Mouse (Mus musculus) colon, adult 2 months (tissue): ENCODE data around the gene Tgm2. TPM values are rescaled to one million over a fixed set of nuclear protein-coding genes. Genes with fewer than 3 reads are reported as not detected.

Experiments
- polyA plus RNA-seq: library from polyadenylated mRNA; depleted of rRNA; stranded (reverse); fragments of >200 nt; gene quantifications from 2 replicates; pipeline ENCODE4 v1.2.3, GENCODE M21; 2012; rRNA removed

The Tgm2 gene
- 106 and 119 TPM in 2 replicates for polyA plus RNA-seq

DNA sequence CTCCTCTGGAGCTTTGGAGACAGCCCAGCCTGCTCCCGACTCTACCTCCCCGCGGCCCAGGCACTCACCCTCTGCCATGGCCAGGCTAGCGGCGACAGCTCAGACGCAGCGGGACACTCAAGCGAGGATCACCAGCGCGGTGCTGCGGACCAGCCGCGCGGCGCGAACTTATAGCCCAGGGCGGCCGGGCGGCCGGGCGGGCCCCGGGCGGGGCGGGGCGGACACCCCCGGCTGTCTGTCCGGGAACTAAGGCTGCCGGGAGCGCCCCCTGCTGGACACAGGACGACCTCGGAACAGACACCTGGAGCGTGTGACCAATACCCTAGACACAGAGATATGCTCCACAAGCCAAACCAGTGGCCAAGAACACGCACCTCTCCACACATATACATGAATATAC lies at the start of gene Tgm2:
TSS of gene Tgm2 (minus strand) at position 214 of the 400 bp plus-strand sequence.

Other genes with a start within 250 kb of the Tgm2 start
- 10.3 and 11.4 TPM in 2 replicates for gene Vstm2l, start 231.8 kb downstream of the Tgm2 start, polyA plus RNA-seq
- gene Tti1, start 118.0 kb downstream of the Tgm2 start, polyA plus RNA-seq = 11.6 and 12.9 TPM in 2 replicates
- 15.3 and 15.5 TPM in 2 replicates for gene Rprd1b, start 117.9 kb downstream of the Tgm2 start, polyA plus RNA-seq
- gene D630003M21Rik, start 82.8 kb upstream of the Tgm2 start, polyA plus RNA-seq = 4.1 and 4.6 TPM in 2 replicates
- gene Bpi, start 111.7 kb upstream of the Tgm2 start, polyA plus RNA-seq = not detected in 2 replicates
- gene Lbp, start 160.1 kb upstream of the Tgm2 start, polyA plus RNA-seq = 9.2 and 11.3 TPM in 2 replicates
- 3.7 and 5.2 TPM in 2 replicates for gene Snhg11, start 229.2 kb upstream of the Tgm2 start, polyA plus RNA-seq